Mouse (Mus musculus) ES-CJ7 (cell line): ENCODE data around the gene Ifitm7.

Experiments
- DNase-seq: peaks from one replicate; pipeline ENCODE4 v3.0.0; 2011; ENCODE audit warnings: low read depth, low spot score

Gene Ifitm7

DNA sequence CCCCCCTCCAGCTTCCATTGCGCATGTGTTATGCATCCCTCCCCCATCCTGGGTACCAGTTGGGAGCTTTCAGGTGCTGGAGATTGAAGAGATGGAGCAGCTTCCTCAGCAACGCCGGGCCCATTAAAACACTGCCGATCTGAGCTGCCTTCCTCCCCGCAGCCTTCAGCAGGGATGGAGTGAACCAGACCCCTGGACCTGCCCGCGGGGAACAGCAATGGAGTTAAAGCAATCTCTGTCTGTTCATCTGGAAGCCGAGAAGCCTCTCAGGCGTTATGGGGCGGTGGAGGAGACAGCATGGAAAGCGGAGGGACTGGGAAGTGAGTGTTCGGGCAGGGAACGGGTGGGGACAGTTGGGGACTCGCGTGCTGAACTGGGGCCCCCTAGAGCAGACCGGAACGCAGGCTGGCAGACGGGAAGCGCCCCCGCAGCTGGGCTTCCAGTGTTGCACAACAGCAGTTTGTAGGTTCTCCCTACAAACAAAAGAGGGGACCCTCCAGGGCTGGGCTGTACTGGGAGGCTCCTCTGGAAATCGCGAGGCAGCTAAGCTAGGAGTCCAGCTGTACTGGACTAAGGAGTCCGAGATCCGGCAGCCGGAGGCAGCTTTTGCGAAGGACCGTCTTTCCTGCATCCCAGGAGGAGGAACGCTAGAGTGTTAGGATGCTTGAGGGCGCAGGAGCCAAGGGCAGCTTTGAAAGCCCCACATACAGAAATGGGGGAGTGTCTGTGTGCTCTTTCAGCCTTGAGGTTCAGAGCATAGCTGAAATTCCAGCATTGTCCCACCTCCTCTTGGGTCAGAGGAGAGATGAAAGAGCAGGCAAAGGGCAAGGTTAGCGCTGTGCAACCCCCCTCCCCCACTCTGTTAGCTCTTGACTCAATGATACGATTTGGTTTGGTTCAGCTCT lies at the start of gene Ifitm7, which contains the start of gene 2900011O08Rik:
Gene Ifitm7 (minus strand): TSS at position 315 of the 905 bp plus-strand sequence.
Gene 2900011O08Rik (plus strand): TSS at position 31 of the 905 bp plus-strand sequence.
- DNase-seq: peak; percentile 95

GRCm38 (mm10) chr16:14033076-14033475 lies 46.4 kb upstream of the Ifitm7 start:
- no peak for DNase-seq

GRCm38 (mm10) chr16:14030650-14031049 lies 44.0 kb upstream of the Ifitm7 start:
- peak; percentile 35 for DNase-seq

- no peak for DNase-seq
These were observed 43.2 kb upstream of the Ifitm7 start for GRCm38 (mm10) chr16:14029851-14030250.

DNA sequence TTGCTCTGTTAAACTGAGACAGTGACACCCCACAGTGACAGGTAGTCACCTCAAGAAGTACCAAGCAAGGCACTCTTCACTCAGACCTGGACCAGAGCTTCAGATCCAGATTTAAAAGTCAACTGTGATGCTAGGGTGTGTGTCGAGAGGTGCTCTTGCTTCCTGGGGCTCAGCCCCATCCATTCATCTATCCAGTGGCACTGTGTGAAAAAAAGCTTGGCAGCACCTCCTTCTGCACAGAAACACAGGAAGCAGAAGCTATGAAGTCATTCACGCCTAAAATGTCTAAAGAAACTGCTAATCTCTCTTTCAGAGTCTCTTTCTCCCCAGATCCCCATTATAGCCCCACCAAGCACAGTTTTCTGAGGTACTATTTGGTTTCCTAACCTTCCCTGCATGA lies 42.4 kb upstream of the Ifitm7 start:
- DNase-seq: no peak

DNA sequence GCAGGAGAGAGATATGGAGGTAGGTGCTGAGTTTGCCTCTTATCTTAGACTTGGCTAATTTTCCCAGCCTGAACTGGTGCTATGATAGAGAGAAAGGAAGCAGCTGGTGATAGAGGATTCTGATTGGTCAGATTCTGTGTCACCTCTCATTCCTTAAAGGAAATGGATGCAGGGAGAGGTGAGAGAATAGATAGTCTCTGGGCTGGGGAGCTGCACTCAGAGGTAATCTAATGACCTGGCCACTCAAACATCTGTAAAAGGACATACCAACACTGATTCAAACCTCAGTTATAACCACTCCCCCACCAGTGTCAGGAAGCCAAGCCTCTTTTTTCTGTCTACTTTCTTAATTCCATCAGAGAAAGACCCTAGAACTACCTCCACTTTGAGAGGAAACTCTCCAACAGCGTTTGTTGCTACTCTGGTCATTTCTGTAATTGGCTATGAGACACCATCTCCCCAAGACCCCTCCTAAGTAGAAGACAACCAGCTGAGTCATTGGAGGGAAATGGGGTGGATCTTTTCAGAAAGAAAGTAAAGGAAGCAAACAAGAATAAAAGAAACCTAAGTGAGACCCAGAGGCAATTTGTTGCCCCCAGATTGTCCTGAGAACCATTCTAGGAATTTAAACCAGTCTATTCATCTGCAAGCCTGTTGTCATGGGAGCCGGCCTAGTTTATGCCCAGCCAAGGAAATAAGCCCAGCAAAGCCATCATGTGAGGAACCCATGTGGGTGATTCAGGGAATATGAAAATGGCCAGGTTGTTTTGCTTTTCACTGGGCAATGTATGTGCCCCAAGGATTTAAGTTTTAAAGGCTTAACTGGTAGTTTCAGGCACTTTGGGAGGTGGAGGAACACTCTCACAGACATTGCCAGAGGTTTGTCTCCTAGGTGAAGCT lies 38.7 kb upstream of the Ifitm7 start:
- DNase-seq: no peak

- DNase-seq: peak; percentile 74
These were observed 34.6 kb upstream of the Ifitm7 start for GRCm38 (mm10) chr16:14021166-14021822.

GRCm38 (mm10) chr16:14017306-14017705 lies 30.6 kb upstream of the Ifitm7 start:
- DNase-seq: peak; percentile 28

DNA sequence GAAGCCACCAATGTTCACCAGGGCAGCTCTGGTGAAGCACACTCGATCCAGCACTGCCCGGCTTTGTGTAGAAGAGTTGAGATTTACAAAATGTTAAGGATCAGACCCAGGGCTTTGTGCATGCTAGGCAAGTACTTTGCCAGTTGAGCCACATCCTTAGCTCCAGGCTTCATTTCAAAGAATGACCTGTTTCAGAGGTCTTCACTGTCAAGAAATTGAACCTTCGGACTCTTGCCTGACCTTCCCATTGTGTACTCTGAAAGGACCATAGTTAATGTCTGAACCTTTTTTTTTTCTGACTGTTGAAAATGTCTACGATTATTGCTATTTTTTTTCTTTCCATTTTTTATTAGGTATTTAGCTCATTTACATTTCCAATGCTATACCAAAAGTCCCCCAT lies 23.3 kb upstream of the Ifitm7 start:
- DNase-seq: no peak

DNA sequence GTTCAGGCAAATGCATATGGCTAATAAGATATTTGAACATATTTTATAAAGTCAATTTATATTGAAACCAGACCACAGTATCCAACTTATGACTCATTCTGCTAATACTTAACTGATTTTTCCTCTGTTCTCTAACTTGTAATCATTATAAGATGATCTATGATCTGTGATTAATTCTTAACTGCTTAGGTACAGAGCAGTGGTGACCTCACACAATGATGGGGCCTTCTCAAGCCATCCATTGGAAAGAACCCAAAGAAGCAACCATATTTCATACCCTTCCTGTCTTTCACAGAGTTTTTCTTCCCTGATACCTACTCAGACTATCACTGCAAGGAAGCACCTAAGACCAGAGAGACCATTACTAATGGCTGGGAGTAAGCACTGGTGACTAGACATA lies 22.0 kb upstream of the Ifitm7 start:
- DNase-seq: no peak

- DNase-seq: no peak
These were observed 21.4 kb upstream of the Ifitm7 start for GRCm38 (mm10) chr16:14008081-14008480.

GRCm38 (mm10) chr16:14005266-14005665 lies 18.6 kb upstream of the Ifitm7 start:
- DNase-seq: no peak

DNA sequence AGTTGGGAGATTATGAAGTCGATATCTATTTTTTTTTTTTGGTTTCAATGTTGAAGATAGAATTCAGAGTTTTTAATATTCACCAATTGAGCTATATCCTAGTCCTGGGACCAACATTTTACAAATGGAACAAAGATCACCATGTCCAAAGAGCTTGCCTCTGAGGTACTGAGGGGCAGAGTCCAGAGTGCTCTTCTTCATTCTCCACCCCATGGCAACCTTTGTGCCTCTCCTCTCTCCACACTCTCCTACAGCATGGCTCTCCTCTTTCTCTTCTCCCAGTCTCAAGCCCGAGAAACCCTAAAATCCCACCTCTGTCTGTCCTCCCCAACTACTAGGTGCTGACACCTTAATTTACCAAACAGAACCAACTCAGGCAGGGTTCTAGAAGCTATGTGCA lies 18.0 kb upstream of the Ifitm7 start:
- DNase-seq: no peak

DNA sequence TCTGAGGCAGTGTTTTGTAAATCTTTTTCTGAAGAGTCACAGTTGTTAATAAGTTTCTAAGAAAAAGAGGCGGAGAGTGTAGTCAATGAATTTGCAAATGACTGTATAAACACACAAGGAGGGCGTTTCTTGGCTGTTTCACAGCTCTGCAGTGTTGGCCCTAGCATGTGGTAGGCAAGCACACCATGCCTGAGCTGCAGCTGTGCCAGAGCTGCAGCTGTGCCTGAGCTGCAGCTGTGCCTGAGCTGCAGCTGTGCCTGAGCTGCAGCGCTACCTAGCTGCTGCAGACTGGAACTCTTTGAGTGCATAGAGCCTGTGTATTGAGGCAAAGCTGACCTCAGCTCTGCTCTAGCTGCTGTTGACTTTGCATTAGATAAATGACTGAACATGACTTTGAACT lies 17.5 kb upstream of the Ifitm7 start:
- peak; percentile 27 for DNase-seq

- DNase-seq: no peak
These were observed 16.9 kb upstream of the Ifitm7 start for GRCm38 (mm10) chr16:14003386-14004130.

- no peak for DNase-seq
These were observed 7.8 kb upstream of the Ifitm7 start for GRCm38 (mm10) chr16:13994502-13994901.

GRCm38 (mm10) chr16:13994076-13994475 lies 7.4 kb upstream of the Ifitm7 start:
- DNase-seq: no peak

DNA sequence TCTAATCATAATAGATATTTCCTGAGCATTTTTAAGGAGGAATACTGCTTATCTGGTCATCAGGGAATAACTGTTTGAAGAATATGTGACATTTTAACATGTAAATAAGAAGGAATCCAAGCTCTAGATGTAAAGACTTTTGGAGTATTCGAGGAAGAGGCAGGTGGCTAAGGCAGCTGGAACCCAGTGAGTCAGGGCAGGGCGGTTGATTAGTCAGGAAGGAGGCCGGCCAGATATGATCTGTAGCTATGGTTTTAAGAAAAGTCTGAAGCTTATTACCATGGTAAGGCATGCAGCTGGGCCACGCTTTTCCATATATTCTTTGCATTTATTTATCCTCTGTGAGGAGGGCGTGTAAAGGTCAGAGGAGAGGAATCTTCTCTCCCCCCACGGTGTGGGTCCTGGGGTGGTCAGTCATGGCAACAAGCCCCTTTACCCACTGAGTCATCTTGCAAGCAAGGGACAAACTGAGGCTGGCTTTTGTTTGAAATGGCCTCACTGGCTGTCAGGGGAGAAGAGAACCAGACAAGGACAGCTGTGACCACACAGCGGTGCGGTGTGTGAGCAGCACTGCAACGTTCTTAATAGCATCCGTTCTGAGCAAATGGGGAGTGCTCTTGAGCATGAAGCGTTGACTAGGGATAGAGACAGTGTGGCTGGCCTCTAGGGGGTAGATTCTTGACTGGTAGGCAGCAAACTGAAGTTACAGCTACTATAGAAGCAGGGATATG lies 6.0 kb upstream of the Ifitm7 start:
- no peak for DNase-seq

DNA sequence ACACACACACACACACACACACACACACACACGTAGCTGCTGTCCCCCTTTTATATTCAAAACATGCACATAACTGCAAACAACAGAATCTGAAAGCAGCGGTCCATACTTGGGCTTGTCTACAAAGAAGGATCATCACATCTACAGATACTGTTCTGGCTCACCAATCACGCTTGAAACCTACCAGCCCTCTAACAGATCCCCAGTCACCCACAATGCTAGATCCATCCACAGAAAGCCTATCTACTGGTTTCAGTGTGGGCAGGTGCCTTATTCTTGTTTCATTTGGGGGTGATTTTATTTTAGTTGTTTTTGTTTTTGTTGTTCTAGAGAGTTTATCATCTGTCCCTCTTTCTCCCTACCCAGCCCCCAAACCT lies 503 bp downstream of the Ifitm7 start:
- DNase-seq: peak; percentile 17

DNA sequence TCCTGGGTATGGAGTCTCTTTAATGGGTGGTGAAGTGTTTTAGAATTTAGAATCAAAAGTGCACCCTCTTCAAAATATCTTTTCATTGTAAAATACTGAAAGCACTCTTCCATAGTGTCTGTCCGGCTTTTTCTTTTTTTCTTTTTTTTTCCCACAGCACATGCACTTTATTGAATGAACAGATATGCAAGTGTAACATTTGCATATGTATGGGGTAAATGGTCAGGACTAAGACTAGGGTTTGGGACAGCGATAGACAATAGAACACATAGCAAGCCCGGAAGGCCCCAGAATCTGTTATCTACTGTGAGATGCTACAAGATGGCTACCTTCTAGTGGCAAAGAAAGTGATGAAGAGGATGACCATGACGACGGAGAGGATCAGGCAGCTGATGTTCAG lies 3.5 kb downstream of the Ifitm7 start:
- peak; percentile 38 for DNase-seq
